Mouse (Mus musculus) MEL (cell line): ENCODE measurements at regions not wholly inside any gene's neighbourhood (a gene's known extent, or its start where the extent isn't known, plus 50 kb on each side); places are given as distances from the start of the nearest gene placed in this dataset.

Experiments used
- DNase-seq: peaks from one replicate; pipeline ENCODE4 v3.0.0; 2011; ENCODE audit warnings: low read depth, low spot score
- H3K27ac ChIP-seq: 2 replicates; pipeline ENCODE4 v1.5.1; 2012; ENCODE audit warnings: low read depth, mild to moderate bottlenecking, control low read depth, low read length, moderate library complexity; ENCODE audit not compliant: control insufficient read depth
- H3K27me3 ChIP-seq, 2 experiments: fragments of 150-350 bp in 1 of 2; sonication (generic) in 1 of 2; 2 replicates each; pipeline ENCODE4 v1.6.1; 2012; ENCODE audit warnings: low read length in 2 of 2, mild to moderate bottlenecking in 2 of 2, improper control_type of control experiment in 1 of 2, moderate library complexity in 1 of 2; ENCODE audit not compliant: insufficient read depth in 2 of 2, control insufficient read depth in 1 of 2
- H3K36me3 ChIP-seq, 2 experiments: 2 replicates each; pipeline ENCODE4 v1.6.1; 2012 to 2014; ENCODE audit warnings: low read length in 2 of 2, improper control_type of control experiment in 1 of 2, inconsistent platforms in 1 of 2, mild to moderate bottlenecking in 1 of 2; ENCODE audit not compliant: insufficient read depth in 2 of 2, control insufficient read depth in 1 of 2
- H3K4me1 ChIP-seq, 2 experiments: fragments of 150-350 bp in 1 of 2; sonication (generic) in 1 of 2; 2 replicates each; pipeline ENCODE4 v1.6.1; 2012; ENCODE audit warnings: low read length in 2 of 2, improper control_type of control experiment in 1 of 2, mild to moderate bottlenecking in 1 of 2; ENCODE audit not compliant: insufficient read depth in 2 of 2, control insufficient read depth in 1 of 2
- H3K4me3 ChIP-seq, 2 experiments: fragments of 150-350 bp in 1 of 2; sonication (generic) in 1 of 2; 2 replicates each; pipeline ENCODE4 v1.5.1; 2012; ENCODE audit warnings: low read depth in 2 of 2, low read length in 2 of 2, mild to moderate bottlenecking in 2 of 2, moderate library complexity in 2 of 2, control low read depth in 1 of 2, improper control_type of control experiment in 1 of 2; ENCODE audit not compliant: control insufficient read depth in 1 of 2, insufficient read depth in 1 of 2
- H3K79me2 ChIP-seq: 2 replicates; pipeline ENCODE4 v1.6.1; 2012; ENCODE audit warnings: mild to moderate bottlenecking, low read length, moderate library complexity; ENCODE audit not compliant: control insufficient read depth, poor library complexity, insufficient read depth
- H3K9ac ChIP-seq: 2 replicates; pipeline ENCODE4 v1.6.1; 2012; ENCODE audit warnings: low read depth, mild to moderate bottlenecking, control low read depth, low read length, moderate library complexity; ENCODE audit not compliant: control insufficient read depth, poor library complexity, severe bottlenecking
- H3K9me3 ChIP-seq: fragments of 150-350 bp; sonication (generic); replicated peaks from 2 replicates; pipeline ENCODE4 v1.6.1; 2012; ENCODE audit warnings: mild to moderate bottlenecking, low read length, improper control_type of control experiment, moderate library complexity; ENCODE audit not compliant: insufficient read depth
- BHLHE40 ChIP-seq: IDR thresholded peaks from 2 replicates; pipeline ENCODE4 v1.6.1; 2012; ENCODE audit warnings: low read depth, mild to moderate bottlenecking, inconsistent platforms, low read length, improper control_type of control experiment, borderline replicate concordance
- CHD1 ChIP-seq: IDR thresholded peaks from 2 replicates; pipeline ENCODE4 v1.6.1; 2012; ENCODE audit warnings: low read depth, mild to moderate bottlenecking, inconsistent platforms, low read length, improper control_type of control experiment
- CTCF ChIP-seq, 3 experiments: IDR thresholded peaks in 2 of 3; conservative IDR thresholded peaks in 1 of 3; 2 replicates each; pipeline ENCODE4 v1.5.1; 2011 to 2012; ENCODE audit warnings: low read length in 3 of 3, low read depth in 2 of 3, mild to moderate bottlenecking in 2 of 3, improper control_type of control experiment in 1 of 3, inconsistent platforms in 1 of 3, mixed read lengths in 1 of 3, moderate library complexity in 1 of 3; ENCODE audit not compliant: control insufficient read depth in 1 of 3, insufficient read depth in 1 of 3, poor library complexity in 1 of 3, severe bottlenecking in 1 of 3
- E2F4 ChIP-seq: IDR thresholded peaks from 2 replicates; pipeline ENCODE4 v1.6.1; 2011; ENCODE audit warnings: low read depth, low read length, improper control_type of control experiment, borderline replicate concordance
- ELF1 ChIP-seq: IDR thresholded peaks from 2 replicates; pipeline ENCODE4 v1.6.1; 2014; ENCODE audit warnings: low read depth, mild to moderate bottlenecking, inconsistent platforms, low read length, improper control_type of control experiment, moderate library complexity
- EP300 ChIP-seq, 2 experiments: IDR thresholded peaks; 2 replicates each; pipeline ENCODE4 v1.6.1; 2011; ENCODE audit warnings: improper control_type of control experiment in 2 of 2, low read length in 2 of 2, low read depth in 1 of 2, mild to moderate bottlenecking in 1 of 2
- GABPA ChIP-seq: IDR thresholded peaks from 2 replicates; pipeline ENCODE4 v1.6.1; 2012; ENCODE audit warnings: low read depth, mild to moderate bottlenecking, inconsistent platforms, low read length, improper control_type of control experiment, moderate library complexity
- GATA1 ChIP-seq: IDR thresholded peaks from 2 replicates; pipeline ENCODE4 v1.6.1; 2011; ENCODE audit warnings: low read depth, low read length, improper control_type of control experiment
- JUND ChIP-seq: IDR thresholded peaks from 2 replicates; pipeline ENCODE4 v1.6.1; 2011; ENCODE audit warnings: low read depth, mild to moderate bottlenecking, improper control_type of control experiment, low read length
- KAT2A ChIP-seq: conservative IDR thresholded peaks from 2 replicates; pipeline ENCODE4 v1.6.1; 2012; ENCODE audit warnings: low read depth, low read length, improper control_type of control experiment, inconsistent platforms
- MAFK ChIP-seq: IDR thresholded peaks from 2 replicates; pipeline ENCODE4 v1.6.1; 2011; ENCODE audit warnings: low read depth, mild to moderate bottlenecking, low read length, improper control_type of control experiment, borderline replicate concordance
- MAX ChIP-seq: IDR thresholded peaks from 2 replicates; pipeline ENCODE4 v1.6.1; 2011; ENCODE audit warnings: low read length, improper control_type of control experiment
- MYB ChIP-seq: IDR thresholded peaks from 2 replicates; pipeline ENCODE4 v1.6.1; 2011; ENCODE audit warnings: mild to moderate bottlenecking, low read depth, low read length, improper control_type of control experiment
- TBP ChIP-seq: IDR thresholded peaks from 2 replicates; pipeline ENCODE4 v1.8.0; 2011; ENCODE audit warnings: low read depth, low read length, improper control_type of control experiment
- USF1 ChIP-seq: IDR thresholded peaks from 2 replicates; pipeline ENCODE4 v1.6.1; 2014; ENCODE audit warnings: low read depth, mild to moderate bottlenecking, inconsistent platforms, low read length, improper control_type of control experiment, moderate library complexity
- ZMIZ1 ChIP-seq: IDR thresholded peaks from 2 replicates; pipeline ENCODE4 v1.6.1; 2012; ENCODE audit warnings: low read depth, mild to moderate bottlenecking, inconsistent platforms, low read length, improper control_type of control experiment, moderate library complexity
- ZNF384 ChIP-seq: IDR thresholded peaks from 2 replicates; pipeline ENCODE4 v1.6.1; 2012; ENCODE audit warnings: low read depth, mild to moderate bottlenecking, inconsistent platforms, low read length, improper control_type of control experiment

- no peak for TF ChIP-seq MAX
- 0 out of 2 replicates have a peak, but pooled peaks have one; percentile 13 for TF ChIP-seq JUND
- TF ChIP-seq TBP, result no peak
- no peak for TF ChIP-seq MYB
- TF ChIP-seq BHLHE40, result no peak
- no peak for TF ChIP-seq ELF1
- TF ChIP-seq KAT2A, result no peak
- no peak for TF ChIP-seq USF1
Measured at GRCm38 (mm10) chr13:48726430-48726829, 63.6 kb downstream of the Barx1 start (continued).

- Histone ChIP-seq H3K27ac (no peak overlapping the region), H3K27me3 (no peaks in the 10 kb centered on the region), H3K79me2 (no peaks in the 10 kb centered on the region), H3K4me3 (no peak overlapping the region), H3K4me1 (no peaks in the 10 kb centered on the region), H3K9me3 (no peaks in the 10 kb centered on the region), H3K36me3 (no peaks in the 10 kb centered on the region), H3K9ac (no peak overlapping the region)
- DNase-seq, result no peak
- TF ChIP-seq CTCF (IDR thresholded peaks at IDR 0.05 in 2 of 3, conservative IDR thresholded peaks at IDR 0.05 in 1 of 3; ENCODE audit: control insufficient read depth in 1 of 3, insufficient read depth in 1 of 3, low read depth in 2 of 3, low read length in 3 of 3, poor library complexity in 1 of 3, severe bottlenecking in 1 of 3), result no peak
- TF ChIP-seq GABPA, result no peak
- no peak for TF ChIP-seq USF1
- no peak for TF ChIP-seq GATA1
- TF ChIP-seq ZMIZ1, result no peak
- no peak for TF ChIP-seq ZNF384
- TF ChIP-seq MAFK, result no peak
- TF ChIP-seq E2F4, result no peak
- no peak for TF ChIP-seq CHD1
- no peak for TF ChIP-seq EP300 (IDR thresholded peaks at IDR 0.05; ENCODE audit: low read depth in 1 of 2, low read length in 2 of 2)
- TF ChIP-seq MAX, result no peak
Measured at GRCm38 (mm10) chr13:48731046-48731996, 68.5 kb downstream of the Barx1 start.
